Mouse (Mus musculus) monocyte, adult 2 months (primary cell): ENCODE measurements around the gene Plcb1.

Source experiments
- DNase-seq, 2 experiments: peaks; one replicate each; pipeline ENCODE4 v3.0.0; 2022; ENCODE audit warnings: low spot score in 2 of 2, low read depth in 1 of 2

Plcb1 gene

GRCm38 (mm10) chr2:134785970-134786855 is at the start of gene Plcb1:
Gene Plcb1 (plus strand): TSS chr2:134786067.
- peak; percentile 51 to 67 for DNase-seq

- no peak for DNase-seq
Observed at GRCm38 (mm10) chr2:134755537-134755936, 30.3 kb upstream of the Plcb1 start.

- DNase-seq = no peak
Observed at GRCm38 (mm10) chr2:134756086-134756485, 29.8 kb upstream of the Plcb1 start.

- no peak for DNase-seq
Observed at GRCm38 (mm10) chr2:134761029-134761428, 24.8 kb upstream of the Plcb1 start.

- DNase-seq = no peak
Observed at GRCm38 (mm10) chr2:134763406-134763990, 22.4 kb upstream of the Plcb1 start.

GRCm38 (mm10) chr2:134764506-134764905 is 21.4 kb upstream of the Plcb1 start:
- no peak for DNase-seq

GRCm38 (mm10) chr2:134779826-134780225 is 6.0 kb upstream of the Plcb1 start:
- no peak for DNase-seq

GRCm38 (mm10) chr2:134780316-134780715 is 5.6 kb upstream of the Plcb1 start:
- no peak for DNase-seq

- no peak for DNase-seq
Observed at GRCm38 (mm10) chr2:134786856-134787250, 986 bp downstream of the Plcb1 start.

- DNase-seq = no peak
Observed at GRCm38 (mm10) chr2:134787336-134788095, 1.6 kb downstream of the Plcb1 start.

- DNase-seq = no peak
Observed at GRCm38 (mm10) chr2:134792926-134793325, 7.1 kb downstream of the Plcb1 start.

GRCm38 (mm10) chr2:134800226-134800625 is 14.4 kb downstream of the Plcb1 start:
- DNase-seq = no peak

GRCm38 (mm10) chr2:134816383-134816782 is 30.5 kb downstream of the Plcb1 start:
- DNase-seq = no peak

GRCm38 (mm10) chr2:134817058-134817840 is 31.4 kb downstream of the Plcb1 start:
- no peak for DNase-seq

- DNase-seq = no peak
Observed at GRCm38 (mm10) chr2:134821176-134821575, 35.3 kb downstream of the Plcb1 start.

- DNase-seq = no peak
Observed at GRCm38 (mm10) chr2:134825645-134826044, 39.8 kb downstream of the Plcb1 start.

- DNase-seq = no peak
Observed at GRCm38 (mm10) chr2:134826111-134827005, 40.5 kb downstream of the Plcb1 start.

GRCm38 (mm10) chr2:134827778-134828487 is 42.1 kb downstream of the Plcb1 start:
- no peak for DNase-seq

- no peak for DNase-seq
Observed at GRCm38 (mm10) chr2:134831861-134832260, 46.0 kb downstream of the Plcb1 start.
